Mouse (Mus musculus) intestine, postnatal 0 days (tissue): ENCODE data around the gene Pex11b. TPM values are rescaled to one million over a fixed set of nuclear protein-coding genes. Genes with fewer than 3 reads are reported as not detected.

Experiments used
- ATAC-seq: fragments of 200-750 bp; cut with Nextera tagmentation; 2 replicates; pipeline ENCODE4 v1.8.0; 2017; ENCODE audit warnings: mild to moderate bottlenecking, moderate TSS enrichment, moderate library complexity
- H3K27ac ChIP-seq: fragments of 300-500 bp; sonication (generic); 2 replicates; pipeline ENCODE4 v1.5.1; 2014; ENCODE audit warnings: mild to moderate bottlenecking, low read depth, low read length, moderate library complexity
- H3K27me3 ChIP-seq: fragments of 300-500 bp; sonication (generic); replicated peaks from 2 replicates; pipeline ENCODE4 v1.6.1; 2014; ENCODE audit warnings: low read length, mixed read lengths; ENCODE audit not compliant: control insufficient read depth, insufficient read depth
- H3K36me3 ChIP-seq: fragments of 300-500 bp; sonication (generic); 2 replicates; pipeline ENCODE4 v1.6.1; 2014; ENCODE audit warnings: mild to moderate bottlenecking, moderate library complexity; ENCODE audit not compliant: control insufficient read depth, insufficient read depth
- H3K4me1 ChIP-seq: fragments of 300-500 bp; sonication (generic); replicated peaks from 2 replicates; pipeline ENCODE4 v1.6.1; 2014; ENCODE audit warnings: antibody characterized with exemption, low read length, mixed read lengths; ENCODE audit not compliant: control insufficient read depth, insufficient read depth
- H3K4me2 ChIP-seq: fragments of 300-500 bp; sonication (generic); replicated peaks from 2 replicates; pipeline ENCODE4 v1.6.1; 2014; ENCODE audit warnings: low read depth, mild to moderate bottlenecking, moderate library complexity
- H3K4me3 ChIP-seq: fragments of 300-500 bp; sonication (generic); 2 replicates; pipeline ENCODE4 v1.5.1; 2014; ENCODE audit warnings: low read depth, low read length
- H3K9ac ChIP-seq: fragments of 300-500 bp; sonication (generic); 2 replicates; pipeline ENCODE4 v1.6.1; 2014; ENCODE audit warnings: mild to moderate bottlenecking, low read depth, low read length
- H3K9me3 ChIP-seq: fragments of 300-500 bp; sonication (generic); 2 replicates; pipeline ENCODE4 v1.6.1; 2016; ENCODE audit warnings: mixed run types; ENCODE audit not compliant: control insufficient read depth
- CTCF ChIP-seq: sonication (generic); IDR thresholded peaks from 2 replicates; pipeline ENCODE4 v1.5.1; 2016; ENCODE audit warnings: low read depth, mild to moderate bottlenecking, control low read depth, antibody characterized with exemption, moderate library complexity
- WGBS: fragments of 180-500 bp; shearing (Covaris S2); extraction: QIAGEN DNeasy Blood & Tissue Kit; methylation state at CpG from one replicate; pipeline ENCODE4 v1.1.7; 2014; 5-methylcytosine and 5-hydroxymethylcytosine counted together
- polyA plus RNA-seq: library from polyadenylated mRNA; unstranded; fragments of >200 nt; fragmentation: Nextera tagmentation; extraction: Ambion mirVana; gene quantifications from 2 replicates; pipeline ENCODE4 v1.2.1, GENCODE M21; 2015

The Pex11b gene
- polyA plus RNA-seq, 1 experiment from 2014 or later, result 36.8 TPM

- Histone ChIP-seq H3K36me3 (no peaks in the 10 kb centered on the region), H3K4me2 (no peak overlapping the region), H3K27ac (no peak overlapping the region), H3K4me3 (no peak overlapping the region), H3K4me1 (no peaks in the 10 kb centered on the region), H3K27me3 (peaks cover 6% of the 10 kb centered on the region; the same call in 1 of the 2 replicates), H3K9me3 (no peaks in the 10 kb centered on the region), H3K9ac (no peak overlapping the region)
- TF ChIP-seq CTCF, result no peak
- ATAC-seq, result no peak
- 78% methylated on average over 11 of the region's 11 CpGs for WGBS
Observed at GRCm38 (mm10) chr3:96688854-96689253, 53.7 kb downstream of the Pex11b start.

GRCm38 (mm10) chr3:96690298-96690697 is 55.1 kb downstream of the Pex11b start:
- ATAC-seq, result 0 out of 2 replicates have a peak, but pooled peaks have one; percentile 19
- Histone ChIP-seq H3K9me3 (no peaks in the 10 kb centered on the region), H3K9ac (no peak overlapping the region), H3K27ac (no peak overlapping the region), H3K4me1 (no peaks in the 10 kb centered on the region), H3K36me3 (no peaks in the 10 kb centered on the region), H3K4me2 (no peak overlapping the region), H3K27me3 (peaks cover 4% of the 10 kb centered on the region; the same call in 1 of the 2 replicates), H3K4me3 (no peak overlapping the region)
- WGBS, result 38% methylated on average over 3 of the region's 3 CpGs
- peak; percentile 57 for TF ChIP-seq CTCF

GRCm38 (mm10) chr3:96692506-96692905 is 57.3 kb downstream of the Pex11b start:
- Histone ChIP-seq H3K4me1 (no peaks in the 10 kb centered on the region), H3K9me3 (no peaks in the 10 kb centered on the region), H3K27ac (no peak overlapping the region), H3K4me2 (no peak overlapping the region), H3K27me3 (no peaks in the 10 kb centered on the region), H3K36me3 (no peaks in the 10 kb centered on the region), H3K9ac (no peak overlapping the region), H3K4me3 (no peak overlapping the region)
- TF ChIP-seq CTCF, result peak; percentile 61
- ATAC-seq, result no peak
- 36% methylated on average over 3 of the region's 3 CpGs for WGBS

GRCm38 (mm10) chr3:96693579-96693978 is 58.4 kb downstream of the Pex11b start:
- WGBS, result 48% methylated on average over 1 of the region's 1 CpGs
- no peaks in the 10 kb centered on the region for H3K9me3 ChIP-seq
- no peak overlapping the region for H3K4me3 ChIP-seq
- no peak for ATAC-seq
- no peak overlapping the region for H3K9ac ChIP-seq
- H3K27me3 ChIP-seq, result no peaks in the 10 kb centered on the region
- H3K36me3 ChIP-seq, result no peaks in the 10 kb centered on the region
- no peak overlapping the region for H3K4me2 ChIP-seq
- no peaks in the 10 kb centered on the region for H3K4me1 ChIP-seq
- no peak for TF ChIP-seq CTCF
- no peak overlapping the region for H3K27ac ChIP-seq

Other genes starting within 250 kb of the Pex11b start
- 0.54 and 0.56 TPM in 2 replicates for gene BC107364, start 183.1 kb upstream of the Pex11b start, polyA plus RNA-seq
- gene Hfe2, start 110.2 kb upstream of the Pex11b start, polyA plus RNA-seq, result 0.07 TPM in 1 of 2 replicates, not detected in the other
- gene Txnip, start 77.4 kb upstream of the Pex11b start, polyA plus RNA-seq, result 244 and 254 TPM in 2 replicates
- gene Gm16253, start 58.4 kb upstream of the Pex11b start, polyA plus RNA-seq, result 0.31 and 0.41 TPM in 2 replicates
- 16.4 and 18.7 TPM in 2 replicates for gene Polr3gl, start 41.2 kb upstream of the Pex11b start, polyA plus RNA-seq
- 0.92 and 1.3 TPM in 2 replicates for gene Ankrd34a, start 38.7 kb upstream of the Pex11b start, polyA plus RNA-seq
- 2.2 and 2.4 TPM in 2 replicates for gene Lix1l, start 34.2 kb upstream of the Pex11b start, polyA plus RNA-seq
- gene Rbm8a, start 5.4 kb upstream of the Pex11b start, polyA plus RNA-seq, result 72.7 and 73.8 TPM in 2 replicates
- gene Gm42957, start 98 bp downstream of the Pex11b start, polyA plus RNA-seq, result not detected in 2 replicates
- 0.17 and 0.21 TPM in 2 replicates for gene Itga10, start 10.2 kb downstream of the Pex11b start, polyA plus RNA-seq
- 0.22 and 0.29 TPM in 2 replicates for gene Ankrd35, start 34.8 kb downstream of the Pex11b start, polyA plus RNA-seq
- 15.2 and 16.1 TPM in 2 replicates for gene Pias3, start 61.0 kb downstream of the Pex11b start, polyA plus RNA-seq
- gene Nudt17, start 73.2 kb downstream of the Pex11b start, polyA plus RNA-seq, result 2.2 and 2.8 TPM in 2 replicates
- 19.7 and 20.5 TPM in 2 replicates for gene Polr3c, start 92.3 kb downstream of the Pex11b start, polyA plus RNA-seq
- 58.7 and 61.6 TPM in 2 replicates for gene Rnf115, start 92.3 kb downstream of the Pex11b start, polyA plus RNA-seq
- gene Pdzk1, start 193.9 kb downstream of the Pex11b start, polyA plus RNA-seq, result 224 and 258 TPM in 2 replicates
- 0.66 and 0.84 TPM in 2 replicates for gene Cd160, start 194.0 kb downstream of the Pex11b start, polyA plus RNA-seq